Mouse (Mus musculus): Measurements from ENCODE around the gene Fubp3.

DNA sequence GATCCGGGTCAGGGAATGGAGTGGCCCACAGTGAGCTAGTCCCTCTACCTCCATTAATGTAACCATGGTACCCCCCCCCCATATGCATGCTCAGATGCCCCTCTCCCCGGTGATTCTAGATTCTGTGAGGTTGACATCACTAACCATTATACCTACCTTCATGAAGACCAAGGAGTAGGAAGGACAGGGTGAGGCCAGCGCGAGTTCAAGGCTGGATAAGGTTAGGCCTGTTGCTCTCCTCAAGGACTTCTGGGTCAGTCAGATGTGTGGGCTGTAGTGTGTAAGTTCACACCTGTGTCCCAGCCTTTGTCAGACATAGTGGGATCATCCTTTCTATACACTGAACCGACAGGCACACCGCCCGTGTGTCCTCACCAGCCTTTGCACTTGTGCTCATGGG, 83.9 kb downstream of the Fubp3 start:
- no peak for TF ChIP-seq CTCF (IDR thresholded peaks at IDR 0.05)
- no peak for TF ChIP-seq EP300 (IDR thresholded peaks at IDR 0.05; ENCODE audit: insufficient read depth, low read depth, low read length)
